Mouse (Mus musculus) heart, embryonic 14.5 days (tissue): ENCODE results near the gene Sned1. TPM values are rescaled to one million over a fixed set of nuclear protein-coding genes. Genes with fewer than 3 reads are reported as not detected.

Source experiments
- ATAC-seq: fragments of 200-750 bp; cut with Nextera tagmentation; 2 replicates; pipeline ENCODE4 v1.8.0; 2017; ENCODE audit warnings: low read depth, moderate TSS enrichment; ENCODE audit not compliant: insufficient number of reproducible peaks, insufficient read depth, low FRiP score
- H3K27ac ChIP-seq, 2 experiments: fragments of 200-500 bp in 1 of 2; fragments of 300-500 bp in 1 of 2; sonication (generic) in 1 of 2; replicated peaks in 1 of 2; 2 replicates each; pipeline ENCODE4 v1.5.1; 2012 to 2014; ENCODE audit warnings: low read depth in 2 of 2, low read length in 2 of 2, control low read depth in 1 of 2, mild to moderate bottlenecking in 1 of 2, mixed read lengths in 1 of 2; ENCODE audit not compliant: control insufficient read depth in 1 of 2, insufficient read depth in 1 of 2
- H3K27me3 ChIP-seq: fragments of 300-500 bp; sonication (generic); 2 replicates; pipeline ENCODE4 v1.6.1; 2014; ENCODE audit warnings: mild to moderate bottlenecking, low read length, control low read depth; ENCODE audit not compliant: control insufficient read depth, insufficient read depth
- H3K36me3 ChIP-seq: fragments of 300-500 bp; sonication (generic); 2 replicates; pipeline ENCODE4 v1.6.1; 2014; ENCODE audit warnings: mild to moderate bottlenecking, control low read depth, low read length, mixed read lengths; ENCODE audit not compliant: control insufficient read depth, insufficient read depth
- H3K4me1 ChIP-seq, 2 experiments: fragments of 200-500 bp in 1 of 2; fragments of 300-500 bp in 1 of 2; sonication (generic) in 1 of 2; 2 replicates each; pipeline ENCODE4 v1.6.1; 2012 to 2014; ENCODE audit warnings: low read length in 2 of 2, control low read depth in 1 of 2, mixed read lengths in 1 of 2; ENCODE audit not compliant: control insufficient read depth in 2 of 2, insufficient read depth in 2 of 2
- H3K4me2 ChIP-seq: fragments of 300-500 bp; sonication (generic); 2 replicates; pipeline ENCODE4 v1.6.1; 2014; ENCODE audit warnings: mild to moderate bottlenecking, low read length
- H3K4me3 ChIP-seq, 2 experiments: fragments of 200-500 bp in 1 of 2; fragments of 300-500 bp in 1 of 2; sonication (generic) in 1 of 2; 2 replicates each; pipeline ENCODE4 v1.5.1; 2012 to 2014; ENCODE audit warnings: low read length in 2 of 2, mild to moderate bottlenecking in 2 of 2, control low read depth in 1 of 2, low read depth in 1 of 2, moderate library complexity in 1 of 2; ENCODE audit not compliant: control insufficient read depth in 1 of 2, insufficient read depth in 1 of 2
- H3K9ac ChIP-seq: fragments of 300-500 bp; sonication (generic); 2 replicates; pipeline ENCODE4 v1.6.1; 2014; ENCODE audit warnings: mild to moderate bottlenecking, low read length
- H3K9me3 ChIP-seq: fragments of 300-500 bp; sonication (generic); 2 replicates; pipeline ENCODE4 v1.6.1; 2016; ENCODE audit warnings: low read length, control low read depth; ENCODE audit not compliant: control insufficient read depth
- WGBS: fragments of 180-500 bp; shearing (Covaris S2); extraction: QIAGEN DNeasy Blood & Tissue Kit; methylation state at CpG from one replicate; pipeline ENCODE4 v1.1.7; 2014; 5-methylcytosine and 5-hydroxymethylcytosine counted together
- microRNA-seq: library from miRNA; unstranded; fragments of <30 nt; microRNA quantifications from one replicate; pipeline ENCODE4, GENCODE M21; 2016
- polyA plus RNA-seq: library from polyadenylated mRNA; unstranded; fragments of >200 nt; fragmentation: Nextera tagmentation; extraction: Ambion mirVana; gene quantifications from 2 replicates; pipeline ENCODE4 v1.2.1, GENCODE M21; 2014

Gene Sned1
- polyA plus RNA-seq, 1 experiment from 2014 or later: 3.1 TPM

DNA sequence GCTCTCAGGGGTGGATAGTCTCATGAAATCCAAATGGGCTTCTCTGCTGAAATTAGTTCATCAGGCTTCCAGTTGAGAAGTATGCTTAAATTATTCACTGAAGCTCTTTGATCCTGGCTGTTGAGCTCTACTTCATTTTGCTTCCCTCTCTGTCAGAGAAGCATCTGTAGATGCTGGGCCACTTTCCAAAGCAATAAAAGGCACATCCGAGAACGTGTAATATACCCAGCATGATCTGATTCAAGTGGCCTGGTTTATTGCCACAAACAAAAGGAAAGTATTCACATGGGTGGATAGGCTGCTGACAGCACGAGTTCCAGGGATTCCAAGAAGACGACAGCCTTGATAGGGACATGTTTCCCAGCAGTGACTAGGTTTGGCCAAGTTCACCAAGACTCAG lies 114.1 kb downstream of the Sned1 start:
- no peak for ATAC-seq
- no peak overlapping the region for H3K9ac ChIP-seq
- peaks cover 87% of the 10 kb centered on the region for H3K36me3 ChIP-seq
- no peaks in the 10 kb centered on the region for H3K9me3 ChIP-seq
- WGBS: 39% methylated on average over 4 of the region's 4 CpGs
- no peak overlapping the region for H3K4me3 ChIP-seq
- no peak overlapping the region for H3K27ac ChIP-seq
- no peaks in the 10 kb centered on the region for H3K27me3 ChIP-seq
- peaks cover under 1 to 3% of the 10 kb centered on the region in 2 experiments; a peak in 2 of 4 replicates for H3K4me1 ChIP-seq
- no peak overlapping the region for H3K4me2 ChIP-seq

Small RNAs within 50 kb of the gene (microRNA-seq; reads per million reads assigned to microRNA genes)
- gene Mir6901: not detected
- not detected for gene Mir6902

Other genes starting within 250 kb of the Sned1 start
- gene Aqp12, start 229.5 kb upstream of the Sned1 start, polyA plus RNA-seq: 0.19 TPM in 1 of 2 replicates, not detected in the other
- gene Kif1a, start 133.9 kb upstream of the Sned1 start, polyA plus RNA-seq: 7.8 and 11.6 TPM in 2 replicates
- gene Agxt, start 100.6 kb upstream of the Sned1 start, polyA plus RNA-seq: not detected in 2 replicates
- gene 2310007B03Rik, start 74.9 kb upstream of the Sned1 start, polyA plus RNA-seq: 0.09 TPM in 1 of 2 replicates, not detected in the other
- 0.05 and 0.14 TPM in 2 replicates for gene Crocc2, start 67.1 kb upstream of the Sned1 start, polyA plus RNA-seq
- 18.9 and 20.0 TPM in 2 replicates for gene Mterf4, start 70.1 kb downstream of the Sned1 start, polyA plus RNA-seq
- gene Ppp1r7, start 107.0 kb downstream of the Sned1 start, polyA plus RNA-seq: 48.5 and 49.2 TPM in 2 replicates
- gene Pask, start 107.6 kb downstream of the Sned1 start, polyA plus RNA-seq: 6.0 and 6.4 TPM in 2 replicates
- gene Ano7, start 138.1 kb downstream of the Sned1 start, polyA plus RNA-seq: 0.27 and 0.58 TPM in 2 replicates
- 119 and 138 TPM in 2 replicates for gene Hdlbp, start 243.0 kb downstream of the Sned1 start, polyA plus RNA-seq